Mouse (Mus musculus) urinary bladder, postnatal 10 days (tissue): Measurements from ENCODE around the gene Slc1a7.

ENCODE experiments used
- DNase-seq: peaks from one replicate; pipeline ENCODE4 v3.0.0; 2022; ENCODE audit warnings: low spot score

The Slc1a7 gene

DNA sequence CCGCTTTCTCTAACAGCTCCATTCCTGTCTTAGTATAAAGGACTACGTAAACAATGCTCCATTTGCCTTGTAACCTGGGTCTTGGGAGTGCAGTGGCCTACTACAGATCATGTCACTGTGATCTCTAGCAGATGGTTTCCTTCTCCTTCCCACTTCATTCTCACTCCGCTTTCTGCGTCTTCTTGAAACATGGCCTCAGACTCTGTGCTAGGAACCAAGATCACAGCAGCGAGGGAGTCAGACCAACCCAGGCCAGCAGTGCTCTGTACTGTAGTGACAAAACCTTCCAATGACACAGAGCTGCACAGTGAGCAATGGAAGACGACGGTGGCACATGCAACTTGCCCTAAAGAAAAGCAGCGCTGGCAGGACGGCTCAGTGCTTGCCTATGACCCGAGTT is 87.7 kb downstream of the Slc1a7 start:
- DNase-seq: no peak

DNA sequence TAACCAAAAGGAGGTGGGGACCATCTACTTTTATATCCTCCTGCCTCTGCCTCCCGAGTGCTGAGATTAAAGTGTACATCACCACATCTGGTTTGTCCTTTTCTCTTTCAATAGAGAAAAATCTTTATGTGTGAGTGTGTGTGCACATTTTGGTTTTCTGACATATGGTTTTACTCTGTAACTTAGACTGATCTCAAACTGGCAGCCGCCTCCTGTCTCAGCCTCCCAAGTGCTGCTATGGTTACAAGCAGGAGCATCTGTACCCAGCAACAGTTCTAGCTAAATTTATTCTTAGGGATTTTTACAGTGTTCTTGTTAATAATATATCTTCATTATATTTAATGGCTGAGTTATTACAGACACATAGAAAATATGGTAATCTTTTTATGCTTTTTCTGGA is 89.1 kb downstream of the Slc1a7 start:
- DNase-seq: no peak

DNA sequence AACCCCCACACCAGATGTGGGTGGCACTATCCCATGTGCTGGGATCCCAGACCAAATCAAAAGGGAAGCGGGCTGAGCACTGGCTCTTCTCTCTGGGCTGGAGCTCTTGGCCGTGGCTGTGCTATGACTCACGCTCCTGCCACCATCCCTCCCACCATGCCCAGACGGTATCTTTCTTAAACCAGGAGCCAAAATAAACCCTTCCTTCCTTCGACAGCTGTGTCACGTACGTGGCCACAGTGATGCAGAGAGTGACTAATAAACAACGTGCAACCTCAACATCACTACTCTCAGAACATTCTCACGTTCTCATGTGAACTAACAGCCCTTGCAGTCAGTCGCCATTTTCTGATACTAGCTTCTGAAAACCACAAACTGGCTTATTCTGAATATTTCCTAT is 90.0 kb downstream of the Slc1a7 start:
- DNase-seq: no peak

DNA sequence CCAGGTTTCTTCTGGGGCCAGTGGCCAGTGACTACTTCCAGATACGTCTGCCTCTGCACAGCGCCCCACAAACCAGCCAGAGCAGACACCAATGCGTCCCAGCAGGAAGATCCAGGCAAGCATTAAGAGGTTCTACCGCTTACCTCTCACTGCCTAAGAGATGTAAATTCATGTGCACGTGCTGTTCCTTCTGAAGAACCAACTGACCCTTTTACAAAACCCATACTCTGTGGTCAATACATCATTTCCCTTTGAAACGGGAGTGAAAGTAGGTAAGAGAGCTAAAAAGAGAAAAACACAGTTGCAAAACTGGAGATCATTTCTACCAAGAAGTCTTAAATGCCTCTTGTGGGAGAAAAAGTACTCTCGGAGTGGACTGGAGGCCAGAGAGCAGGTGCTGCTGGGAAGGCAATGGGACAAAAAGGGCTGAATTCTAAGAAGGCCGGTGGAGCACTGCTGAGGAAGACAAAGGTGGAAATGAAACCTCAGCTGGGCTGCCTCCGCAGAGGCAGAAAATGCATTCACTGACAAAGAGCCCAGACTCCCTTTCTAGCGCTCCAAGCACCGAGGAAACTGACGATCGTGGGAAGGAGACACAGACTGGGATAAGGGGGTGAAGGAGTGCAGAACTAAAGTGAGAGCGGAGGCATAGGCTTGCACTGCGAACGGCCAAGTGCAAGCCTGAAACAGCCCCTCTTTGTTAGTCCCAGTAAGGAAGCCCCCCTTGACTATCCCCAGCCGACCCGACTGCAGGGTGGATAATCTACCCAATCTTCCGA is 91.7 kb downstream of the Slc1a7 start:
- no peak for DNase-seq

DNA sequence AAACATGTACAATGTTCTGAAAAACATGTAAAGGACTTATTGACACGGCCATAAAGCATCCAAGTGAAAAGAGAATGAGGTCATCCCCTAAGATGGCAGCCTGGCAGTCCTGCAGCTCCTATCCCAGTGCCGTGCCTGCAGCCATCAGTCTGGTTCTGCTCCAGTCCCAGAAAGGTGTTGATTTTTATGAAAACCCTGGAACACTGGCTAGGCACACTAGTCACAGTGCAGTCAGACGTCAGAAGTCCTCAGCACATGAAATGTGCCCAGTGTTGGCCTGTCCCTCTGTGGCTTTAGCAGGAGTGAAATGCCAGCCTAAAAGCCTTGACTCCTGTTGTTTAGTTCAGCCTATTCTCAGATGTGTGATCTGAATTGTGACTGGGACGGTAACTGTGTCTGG is 92.6 kb downstream of the Slc1a7 start:
- DNase-seq: no peak

DNA sequence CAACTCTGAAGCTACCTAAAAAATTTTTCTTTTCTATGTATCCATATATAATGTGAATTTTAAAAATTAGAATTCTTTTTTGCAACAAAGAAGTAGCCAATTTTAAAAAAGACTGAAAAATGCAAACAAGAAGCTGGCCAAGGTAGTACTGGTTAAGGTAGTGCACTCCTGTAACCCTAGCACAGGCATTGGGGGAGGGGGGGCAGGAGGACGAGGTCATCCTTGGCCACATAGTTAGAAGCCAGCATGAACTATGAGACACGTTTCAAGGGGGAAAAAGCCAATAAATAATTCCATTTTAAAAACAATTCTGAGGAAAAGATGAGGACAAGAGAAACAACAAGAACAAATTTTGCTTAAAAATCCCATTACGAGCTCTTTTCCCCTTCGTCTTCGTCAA is 94.4 kb downstream of the Slc1a7 start:
- no peak for DNase-seq
